Mouse (Mus musculus): ENCODE measurements at regions not wholly inside any gene's neighbourhood (a gene's known extent, or its start where the extent isn't known, plus 50 kb on each side); places are given as distances from the start of the nearest gene placed in this dataset.

- H3K4me1 ChIP-seq (ENCODE audit: control insufficient read depth, insufficient read depth, low read length) = no peaks in the 10 kb centered on the region
- no peak overlapping the region for H3K4me3 ChIP-seq (ENCODE audit: low read depth, low read length)
- no peak overlapping the region for H3K4me2 ChIP-seq (ENCODE audit: low read depth, low read length)
- no peak overlapping the region for H3K9ac ChIP-seq (replicated peaks; ENCODE audit: low read depth, low read length)
- no peaks in the 10 kb centered on the region for H3K36me3 ChIP-seq (ENCODE audit: control insufficient read depth, insufficient read depth, low read length)
- H3K27ac ChIP-seq (ENCODE audit: low read depth, low read length) = no peak overlapping the region
- no peaks in the 10 kb centered on the region for H3K9me3 ChIP-seq (ENCODE audit: control insufficient read depth, low read length)
- no peak for ATAC-seq (ENCODE audit: low read depth)
- WGBS = 62% methylated on average over 2 of the region's 2 CpGs
- no peaks in the 10 kb centered on the region for H3K27me3 ChIP-seq (ENCODE audit: control insufficient read depth, insufficient read depth, low read length)
Observed at GRCm38 (mm10) chr10:24388229-24388628, 164.9 kb downstream of the Moxd1 start.

- H3K9me3 ChIP-seq (ENCODE audit: control insufficient read depth, low read length) = no peaks in the 10 kb centered on the region
- no peak overlapping the region for H3K4me3 ChIP-seq (ENCODE audit: low read depth, low read length)
- no peak overlapping the region for H3K4me2 ChIP-seq (ENCODE audit: low read depth, low read length)
- H3K27ac ChIP-seq (ENCODE audit: low read depth, low read length) = no peak overlapping the region
- no peak for ATAC-seq (ENCODE audit: low read depth)
- WGBS = 85% methylated on average over 6 of the region's 6 CpGs
- no peaks in the 10 kb centered on the region for H3K4me1 ChIP-seq (ENCODE audit: control insufficient read depth, insufficient read depth, low read length)
- no peaks in the 10 kb centered on the region for H3K36me3 ChIP-seq (ENCODE audit: control insufficient read depth, insufficient read depth, low read length)
- no peaks in the 10 kb centered on the region for H3K27me3 ChIP-seq (ENCODE audit: control insufficient read depth, insufficient read depth, low read length)
- no peak overlapping the region for H3K9ac ChIP-seq (replicated peaks; ENCODE audit: low read depth, low read length)
Observed at GRCm38 (mm10) chr10:24391039-24391438, 167.7 kb downstream of the Moxd1 start.

- H3K4me3 ChIP-seq (ENCODE audit: low read depth, low read length) = no peak overlapping the region
- H3K9ac ChIP-seq (replicated peaks; ENCODE audit: low read depth, low read length) = no peak overlapping the region
- no peak overlapping the region for H3K27ac ChIP-seq (ENCODE audit: low read depth, low read length)
- no peaks in the 10 kb centered on the region for H3K9me3 ChIP-seq (ENCODE audit: control insufficient read depth, low read length)
- no peaks in the 10 kb centered on the region for H3K4me1 ChIP-seq (ENCODE audit: control insufficient read depth, insufficient read depth, low read length)
- no peak overlapping the region for H3K4me2 ChIP-seq (ENCODE audit: low read depth, low read length)
- H3K27me3 ChIP-seq (ENCODE audit: control insufficient read depth, insufficient read depth, low read length) = no peaks in the 10 kb centered on the region
- 83% methylated on average over 3 of the region's 3 CpGs for WGBS
- no peaks in the 10 kb centered on the region for H3K36me3 ChIP-seq (ENCODE audit: control insufficient read depth, insufficient read depth, low read length)
- no peak for ATAC-seq (ENCODE audit: low read depth)
Observed at GRCm38 (mm10) chr10:24392066-24392465, 168.7 kb downstream of the Moxd1 start.

GRCm38 (mm10) chr10:24395999-24396784, 172.9 kb downstream of the Moxd1 start:
- ATAC-seq (ENCODE audit: low read depth) = no peak; the same call in 1 of the 2 replicates

GRCm38 (mm10) chr10:24397125-24397524, 173.8 kb downstream of the Moxd1 start:
- H3K9ac ChIP-seq (replicated peaks; ENCODE audit: low read depth, low read length) = no peak overlapping the region
- no peaks in the 10 kb centered on the region for H3K9me3 ChIP-seq (ENCODE audit: control insufficient read depth, low read length)
- 47% methylated on average over 2 of the region's 2 CpGs for WGBS
- no peak for ATAC-seq (ENCODE audit: low read depth)
- H3K36me3 ChIP-seq (ENCODE audit: control insufficient read depth, insufficient read depth, low read length) = no peaks in the 10 kb centered on the region
- no peak overlapping the region for H3K27ac ChIP-seq (ENCODE audit: low read depth, low read length)
- no peaks in the 10 kb centered on the region for H3K4me1 ChIP-seq (ENCODE audit: control insufficient read depth, insufficient read depth, low read length)
- H3K4me3 ChIP-seq (ENCODE audit: low read depth, low read length) = no peak overlapping the region
- no peaks in the 10 kb centered on the region for H3K27me3 ChIP-seq (ENCODE audit: control insufficient read depth, insufficient read depth, low read length)
- no peak overlapping the region for H3K4me2 ChIP-seq (ENCODE audit: low read depth, low read length)

More at GRCm38 (mm10) chr10:24395999-24396784, 172.9 kb downstream of the Moxd1 start:
- Histone ChIP-seq H3K9me3 (ENCODE audit: control insufficient read depth, low read length) (no peaks in the 10 kb centered on the region), H3K4me2 (ENCODE audit: low read depth, low read length) (no peak overlapping the region), H3K36me3 (ENCODE audit: control insufficient read depth, insufficient read depth, low read length) (no peaks in the 10 kb centered on the region), H3K4me1 (ENCODE audit: control insufficient read depth, insufficient read depth, low read length) (no peaks in the 10 kb centered on the region), H3K27ac (ENCODE audit: low read depth, low read length) (no peak overlapping the region), H3K9ac (replicated peaks; ENCODE audit: low read depth, low read length) (no peak overlapping the region), H3K27me3 (ENCODE audit: control insufficient read depth, insufficient read depth, low read length) (no peaks in the 10 kb centered on the region), H3K4me3 (ENCODE audit: low read depth, low read length) (no peak overlapping the region)
- 69% methylated on average over 13 of the region's 13 CpGs for WGBS

- ATAC-seq (ENCODE audit: low read depth) = no peak
- Histone ChIP-seq H3K9me3 (ENCODE audit: control insufficient read depth, low read length) (no peaks in the 10 kb centered on the region), H3K4me2 (ENCODE audit: low read depth, low read length) (no peak overlapping the region), H3K36me3 (ENCODE audit: control insufficient read depth, insufficient read depth, low read length) (no peaks in the 10 kb centered on the region), H3K4me1 (ENCODE audit: control insufficient read depth, insufficient read depth, low read length) (no peaks in the 10 kb centered on the region), H3K27ac (ENCODE audit: low read depth, low read length) (no peak overlapping the region), H3K4me3 (ENCODE audit: low read depth, low read length) (no peak overlapping the region), H3K9ac (replicated peaks; ENCODE audit: low read depth, low read length) (no peak overlapping the region), H3K27me3 (ENCODE audit: control insufficient read depth, insufficient read depth, low read length) (no peaks in the 10 kb centered on the region)
- 76% methylated on average over 4 of the region's 4 CpGs for WGBS
Observed at GRCm38 (mm10) chr10:24404851-24405250, 181.5 kb downstream of the Moxd1 start.

GRCm38 (mm10) chr10:24406953-24407352, 183.6 kb downstream of the Moxd1 start:
- Histone ChIP-seq H3K36me3 (ENCODE audit: control insufficient read depth, insufficient read depth, low read length) (no peaks in the 10 kb centered on the region), H3K4me3 (ENCODE audit: low read depth, low read length) (no peak overlapping the region), H3K4me1 (ENCODE audit: control insufficient read depth, insufficient read depth, low read length) (no peaks in the 10 kb centered on the region), H3K9ac (replicated peaks; ENCODE audit: low read depth, low read length) (no peak overlapping the region), H3K4me2 (ENCODE audit: low read depth, low read length) (no peak overlapping the region), H3K27me3 (ENCODE audit: control insufficient read depth, insufficient read depth, low read length) (no peaks in the 10 kb centered on the region), H3K27ac (ENCODE audit: low read depth, low read length) (no peak overlapping the region), H3K9me3 (ENCODE audit: control insufficient read depth, low read length) (no peaks in the 10 kb centered on the region)
- WGBS = 33% methylated on average over 3 of the region's 3 CpGs
- ATAC-seq (ENCODE audit: low read depth) = no peak

- Histone ChIP-seq H3K4me2 (ENCODE audit: low read depth, low read length) (no peak overlapping the region), H3K27ac (ENCODE audit: low read depth, low read length) (no peak overlapping the region)
- peak; percentile 77; the same call in 1 of the 2 replicates for ATAC-seq (ENCODE audit: low read depth)
Observed at GRCm38 (mm10) chr10:24407411-24408227, 184.3 kb downstream of the Moxd1 start.

GRCm38 (mm10) chr10:24409976-24410375, 185.3 kb upstream of the Ccn2 start:
- Histone ChIP-seq H3K4me3 (ENCODE audit: low read depth, low read length) (no peak overlapping the region), H3K27me3 (ENCODE audit: control insufficient read depth, insufficient read depth, low read length) (no peaks in the 10 kb centered on the region), H3K4me2 (ENCODE audit: low read depth, low read length) (no peak overlapping the region), H3K4me1 (ENCODE audit: control insufficient read depth, insufficient read depth, low read length) (no peaks in the 10 kb centered on the region), H3K27ac (ENCODE audit: low read depth, low read length) (no peak overlapping the region), H3K9ac (replicated peaks; ENCODE audit: low read depth, low read length) (no peak overlapping the region), H3K9me3 (ENCODE audit: control insufficient read depth, low read length) (no peaks in the 10 kb centered on the region), H3K36me3 (ENCODE audit: control insufficient read depth, insufficient read depth, low read length) (no peaks in the 10 kb centered on the region)
- no peak for ATAC-seq (ENCODE audit: low read depth)
- WGBS = 57% methylated on average over 1 of the region's 1 CpGs

More at GRCm38 (mm10) chr10:24407411-24408227, 184.3 kb downstream of the Moxd1 start:
- Histone ChIP-seq H3K4me1 (ENCODE audit: control insufficient read depth, insufficient read depth, low read length) (no peaks in the 10 kb centered on the region), H3K9me3 (ENCODE audit: control insufficient read depth, low read length) (no peaks in the 10 kb centered on the region), H3K36me3 (ENCODE audit: control insufficient read depth, insufficient read depth, low read length) (no peaks in the 10 kb centered on the region), H3K4me3 (ENCODE audit: low read depth, low read length) (no peak overlapping the region), H3K9ac (replicated peaks; ENCODE audit: low read depth, low read length) (no peak overlapping the region), H3K27me3 (ENCODE audit: control insufficient read depth, insufficient read depth, low read length) (no peaks in the 10 kb centered on the region)
- 11% methylated on average over 6 of the region's 6 CpGs for WGBS

Data from neural tube, embryonic 14.5 days (tissue).